Mouse (Mus musculus): ENCODE results near the gene Rsph6a. TPM values are rescaled to one million over a fixed set of nuclear protein-coding genes. Genes with fewer than 3 reads are reported as not detected.

Gene Rsph6a
- total RNA-seq, 2 experiments from 2014 or later: 0.14 to 0.30 TPM

GRCm38 (mm10) chr7:19075723-19076585 is 21.5 kb downstream of the Rsph6a start, which contains the start of gene Dmwd:
Gene Dmwd (plus strand): TSS chr7:19076227.
- peak; percentile 95 to 98 for DNase-seq (ENCODE audit: low spot score in 2 of 2)
- intact Hi-C loops (cut with DNase I): no loop called here

- intact Hi-C loops (cut with DNase I): no loop called here
- no peak for DNase-seq (ENCODE audit: low spot score in 2 of 2)
Observed at GRCm38 (mm10) chr7:19076586-19076991, 22.1 kb downstream of the Rsph6a start.

GRCm38 (mm10) chr7:19077761-19078160 is 23.3 kb downstream of the Rsph6a start:
- DNase-seq (ENCODE audit: low spot score in 2 of 2): no peak
- intact Hi-C loops (cut with DNase I): no loop called here

- no peak for DNase-seq (ENCODE audit: low spot score in 2 of 2)
- intact Hi-C loops (cut with DNase I): no loop called here
Observed at GRCm38 (mm10) chr7:19078732-19079131, 24.2 kb downstream of the Rsph6a start.

GRCm38 (mm10) chr7:19080451-19080950 is 26.0 kb downstream of the Rsph6a start:
- intact Hi-C loops (cut with DNase I): no loop called here
- DNase-seq (ENCODE audit: low spot score in 2 of 2): no peak

- no peak for DNase-seq (ENCODE audit: low spot score in 2 of 2)
- intact Hi-C loops (cut with DNase I): no loop called here
Observed at GRCm38 (mm10) chr7:19082171-19082570, 27.7 kb downstream of the Rsph6a start.

- intact Hi-C loops (cut with DNase I): no loop called here
- no peak for DNase-seq (ENCODE audit: low spot score in 2 of 2)
Observed at GRCm38 (mm10) chr7:19083096-19083495, 28.6 kb downstream of the Rsph6a start.

- intact Hi-C loops (cut with DNase I): no loop called here
- DNase-seq (ENCODE audit: low spot score in 2 of 2): no peak
Observed at GRCm38 (mm10) chr7:19083701-19084100, 29.2 kb downstream of the Rsph6a start, which contains the start of gene Dmpk. Gene Dmpk (plus strand): TSS chr7:19083849.

- intact Hi-C loops (cut with DNase I): no loop called here
- no peak for DNase-seq (ENCODE audit: low spot score in 2 of 2)
Observed at GRCm38 (mm10) chr7:19084277-19084771, 29.8 kb downstream of the Rsph6a start.

- DNase-seq (ENCODE audit: low spot score in 2 of 2): no peak
- intact Hi-C loops (cut with DNase I): no loop called here
Observed at GRCm38 (mm10) chr7:19084921-19085473, 30.5 kb downstream of the Rsph6a start.

GRCm38 (mm10) chr7:19085495-19085894 is 31.0 kb downstream of the Rsph6a start:
- intact Hi-C loops (cut with DNase I): no loop called here

GRCm38 (mm10) chr7:19086042-19086441 is 31.6 kb downstream of the Rsph6a start:
- no peak for DNase-seq (ENCODE audit: low spot score in 2 of 2)

More at GRCm38 (mm10) chr7:19085495-19085894, 31.0 kb downstream of the Rsph6a start:
- DNase-seq (ENCODE audit: low spot score in 2 of 2): no peak

GRCm38 (mm10) chr7:19086760-19087159 is 32.3 kb downstream of the Rsph6a start:
- intact Hi-C loops (cut with DNase I): no loop called here
- no peak for DNase-seq (ENCODE audit: low spot score in 2 of 2)

More at GRCm38 (mm10) chr7:19086042-19086441, 31.6 kb downstream of the Rsph6a start:
- intact Hi-C loops (cut with DNase I): no loop called here

GRCm38 (mm10) chr7:19088813-19089212 is 34.3 kb downstream of the Rsph6a start:
- peak; percentile 47 to 55 for DNase-seq (ENCODE audit: low spot score in 2 of 2)
- intact Hi-C loops (cut with DNase I): no loop called here

- intact Hi-C loops (cut with DNase I): loop anchor here (1.0 kb wide), 1 partner anchor 23 kb away; no protein-coding TSS in a partner anchor
Observed at GRCm38 (mm10) chr7:19091913-19092312, 37.4 kb downstream of the Rsph6a start.

GRCm38 (mm10) chr7:19092381-19093173 is 38.1 kb downstream of the Rsph6a start:
- DNase-seq (ENCODE audit: low spot score in 2 of 2): no peak
- intact Hi-C loops (cut with DNase I): loop anchor here (1.0 kb wide), 1 partner anchor 23 kb away; no protein-coding TSS in a partner anchor

More at GRCm38 (mm10) chr7:19091913-19092312, 37.4 kb downstream of the Rsph6a start:
- no peak for DNase-seq (ENCODE audit: low spot score in 2 of 2)

- intact Hi-C loops (cut with DNase I): no loop called here
- peak; percentile 70 for DNase-seq (ENCODE audit: low spot score in 2 of 2)
Observed at GRCm38 (mm10) chr7:19093174-19093521, 38.7 kb downstream of the Rsph6a start.

GRCm38 (mm10) chr7:19093537-19094385 is 39.3 kb downstream of the Rsph6a start:
- intact Hi-C loops (cut with DNase I): loop anchor here (2.0 kb wide), 1 partner anchor 25 kb away; the partner anchor contains the start of genes Fbxo46 and Gm4969

GRCm38 (mm10) chr7:19094471-19094825 is 40.0 kb downstream of the Rsph6a start, which contains the start of gene Six5:
Gene Six5 (plus strand): TSS chr7:19094594.
- intact Hi-C loops (cut with DNase I): loop anchor here (2.0 kb wide), 1 partner anchor 24 kb away; the partner anchor contains the start of genes Fbxo46 and Gm4969
- DNase-seq (ENCODE audit: low spot score in 2 of 2): no peak

More at GRCm38 (mm10) chr7:19093537-19094385, 39.3 kb downstream of the Rsph6a start:
- peak; percentile 82 to 83 for DNase-seq (ENCODE audit: low spot score in 2 of 2)
